24 mouse cellular contexts compared by ENCODE assay signal in the genomic region with DNA sequence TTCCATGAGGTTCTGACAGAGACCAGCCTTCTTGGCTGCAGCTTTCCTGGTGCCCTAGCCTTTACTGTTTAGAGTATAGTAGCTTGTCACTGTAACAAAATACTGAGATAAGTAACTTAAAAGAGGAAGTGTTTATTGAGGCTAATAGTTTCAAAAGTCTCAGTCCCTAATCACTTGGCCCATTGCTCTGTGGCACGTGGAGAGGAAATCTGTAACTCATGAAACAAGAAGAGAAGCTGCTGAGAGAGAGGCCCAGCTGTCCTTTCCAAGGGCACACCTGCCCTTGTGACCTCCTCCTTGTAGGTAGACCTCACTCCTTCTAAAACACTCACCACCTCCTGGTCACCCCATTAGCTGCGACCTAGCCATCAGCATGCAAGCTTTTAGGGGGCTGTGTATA. TPM values are rescaled to one million over a fixed set of nuclear protein-coding genes. Genes with fewer than 3 reads are reported as not detected.
DNase-seq lines count a peak whose midpoint lies in the region; ATAC-seq and TF ChIP-seq lines count a peak whose summit lies in the region.
"Had no signal": no experiment of that assay in that cellular context is flagged by ENCODE, and none has a peak within 500 bp of the region (broad histone marks: within the 10 kb centered on the region; RNA-seq: fewer than 3 reads in every experiment).

No protein-coding gene starts in this region.

- peaks cover 60% of the 10 kb centered on the region for H3K36me3 ChIP-seq in midbrain, embryonic 15.5 days (replicated peaks)

- ATAC-seq in midbrain, embryonic 15.5 days (replicated peaks), result no peak
- ATAC-seq: activated CD4-positive, CD25-positive, alpha-beta regulatory T cell, adult 4 months; forebrain, postnatal 0 days; intestine, embryonic 16.5 days; Patski had no signal

- no peak overlapping the region for H3K9ac ChIP-seq in midbrain, embryonic 15.5 days
- H3K9ac ChIP-seq: embryonic facial prominence, embryonic 12.5 days; forebrain, embryonic 12.5 days; forebrain, postnatal 0 days; heart, embryonic 12.5 days; hindbrain, embryonic 15.5 days had no signal

- intact Hi-C loops in heart, postnatal 10 days (cut with DNase I), result no loop called here

- peaks cover 9% of the 10 kb centered on the region for H3K4me1 ChIP-seq in bone marrow macrophage, adult 2 months (ENCODE audit: control insufficient read depth, insufficient read depth, low read length)
- H3K4me1 ChIP-seq in midbrain, embryonic 15.5 days, result no peaks in the 10 kb centered on the region
- H3K4me1 ChIP-seq: embryonic facial prominence, embryonic 12.5 days; forebrain, embryonic 12.5 days; heart, embryonic 12.5 days; hindbrain, embryonic 15.5 days had no signal

- peak; percentile 52 for DNase-seq in heart, adult 11 months
- DNase-seq in heart, postnatal 10 days, result no peak
- peak; percentile 75 for DNase-seq in A20 (ENCODE audit: low read depth, low spot score)
- no peak for DNase-seq in right cerebral cortex, postnatal 25 days
- DNase-seq in cerebellum, adult 8-10 months, result no peak
- DNase-seq: adrenal gland, postnatal 14 days; cerebellum, adult 2 months; cerebellum, postnatal 14 days; embryo, embryonic 11 days; forebrain, postnatal 0 days; gastrocnemius, postnatal 25 days; heart, postnatal 36 days had no signal

- H3K4me2 ChIP-seq in midbrain, embryonic 15.5 days, result no peak overlapping the region
- H3K4me2 ChIP-seq: embryonic facial prominence, embryonic 12.5 days; forebrain, embryonic 12.5 days; heart, embryonic 12.5 days; hindbrain, embryonic 15.5 days had no signal

- H3K4me3 ChIP-seq in bone marrow macrophage, adult 2 months (ENCODE audit: insufficient read depth, low read length), result no peak overlapping the region
- no peak overlapping the region for H3K4me3 ChIP-seq in midbrain, embryonic 15.5 days
- H3K4me3 ChIP-seq: embryonic facial prominence, embryonic 12.5 days; forebrain, embryonic 12.5 days; heart, adult 2 months; heart, embryonic 12.5 days; hindbrain, embryonic 15.5 days had no signal

- 89% methylated on average over 2 of the region's 2 CpGs for WGBS in midbrain, embryonic 15.5 days

- H3K27ac ChIP-seq in bone marrow macrophage, adult 2 months (ENCODE audit: insufficient read depth, low read depth, low read length), result peak overlapping the region; percentile 7; the same call in 1 of the 2 replicates
- H3K27ac ChIP-seq in midbrain, embryonic 15.5 days, result no peak overlapping the region
- H3K27ac ChIP-seq: embryonic facial prominence, embryonic 12.5 days; forebrain, embryonic 12.5 days; heart, adult 2 months; hindbrain, embryonic 15.5 days had no signal

- TF ChIP-seq POLR2A in bone marrow macrophage, adult 2 months (IDR thresholded peaks at IDR 0.05; ENCODE audit: borderline replicate concordance, low read depth, low read length), result no peak

- TF ChIP-seq CTCF in bone marrow macrophage, adult 2 months (IDR thresholded peaks at IDR 0.05; ENCODE audit: low read depth, low read length), result no peak

- no peaks in the 10 kb centered on the region for H3K9me3 ChIP-seq in midbrain, embryonic 15.5 days
- H3K9me3 ChIP-seq: embryonic facial prominence, embryonic 12.5 days; forebrain, embryonic 12.5 days; G1E; heart, embryonic 12.5 days; hindbrain, embryonic 15.5 days had no signal

- no peaks in the 10 kb centered on the region for H3K27me3 ChIP-seq in midbrain, embryonic 15.5 days (replicated peaks)
- H3K27me3 ChIP-seq: embryonic facial prominence, embryonic 12.5 days; forebrain, embryonic 12.5 days; heart, embryonic 12.5 days; hindbrain, embryonic 15.5 days; Patski had no signal

RNA-seq across cellular contexts. Expression of a gene that starts 29.9 kb away (rescaled TPM):
- total RNA-seq in heart, postnatal 10 days (2021), result under 1 TPM; 0.29 to 0.50 TPM
- polyA plus RNA-seq in bone marrow macrophage, adult 2 months (2012; ENCODE audit: insufficient read depth, insufficient read length, missing spikeins), result not detected in 2 replicates
- 0.84 and 0.89 TPM in 2 replicates for polyA plus RNA-seq in midbrain, embryonic 15.5 days (2015; fragmentation: Nextera tagmentation; extraction: Ambion mirVana)
- total RNA-seq: gastrocnemius, adult 18-20 months had no signal
- polyA plus RNA-seq: G1E had no signal

Comparison
In these comparisons a context has a peak if more than half of its experiments do, and no peak if none do; other contexts are left out.
1. DNase-seq: peak in heart, adult 11 months (single experiment) and A20 (single experiment); none in heart, postnatal 10 days (0 of 2), right cerebral cortex, postnatal 25 days (single experiment) and cerebellum, adult 8-10 months (single experiment).